Mouse (Mus musculus) liver, embryonic 13.5 days (tissue): ENCODE measurements around the gene Clk1. TPM values are rescaled to one million over a fixed set of nuclear protein-coding genes. Genes with fewer than 3 reads are reported as not detected.
A peak's percentile ranks its signal among the peaks of the same experiment; 100 is the strongest.

Experiments
- ATAC-seq: fragments of 200-750 bp; cut with Nextera tagmentation; 2 replicates; pipeline ENCODE4 v1.8.0; 2017; ENCODE audit warnings: low read depth, mild to moderate bottlenecking, moderate number of reproducible peaks, moderate library complexity
- DNase-seq: peaks from one replicate; pipeline ENCODE4 v3.0.0; 2022
- H3K27ac ChIP-seq: fragments of 300-500 bp; sonication (generic); 2 replicates; pipeline ENCODE4 v1.5.1; 2015; ENCODE audit warnings: moderate library complexity, mild to moderate bottlenecking, inconsistent platforms
- H3K27me3 ChIP-seq: fragments of 300-500 bp; sonication (generic); 2 replicates; pipeline ENCODE4 v1.6.1; 2015; ENCODE audit warnings: mild to moderate bottlenecking, inconsistent platforms
- H3K36me3 ChIP-seq: fragments of 300-500 bp; sonication (generic); 2 replicates; pipeline ENCODE4 v1.6.1; 2015; ENCODE audit warnings: mild to moderate bottlenecking, inconsistent platforms
- H3K4me1 ChIP-seq: fragments of 300-500 bp; sonication (generic); replicated peaks from 2 replicates; pipeline ENCODE4 v1.6.1; 2015; ENCODE audit warnings: inconsistent platforms
- H3K4me2 ChIP-seq: fragments of 300-500 bp; sonication (generic); 2 replicates; pipeline ENCODE4 v1.6.1; 2015; ENCODE audit warnings: inconsistent platforms, mild to moderate bottlenecking, moderate library complexity
- H3K4me3 ChIP-seq: fragments of 300-500 bp; sonication (generic); replicated peaks from 2 replicates; pipeline ENCODE4 v1.5.1; 2015; ENCODE audit warnings: mild to moderate bottlenecking, inconsistent platforms
- H3K9ac ChIP-seq: fragments of 300-500 bp; sonication (generic); 2 replicates; pipeline ENCODE4 v1.6.1; 2015; ENCODE audit warnings: mild to moderate bottlenecking, inconsistent platforms
- H3K9me3 ChIP-seq: fragments of 300-500 bp; sonication (generic); replicated peaks from 2 replicates; pipeline ENCODE4 v1.6.1; 2016; ENCODE audit warnings: inconsistent platforms
- WGBS: fragments of 180-500 bp; shearing (Covaris S2); methylation state at CpG from one replicate; pipeline ENCODE4 v1.1.7; 2015; ENCODE audit not compliant: insufficient replicate concordance; 5-methylcytosine and 5-hydroxymethylcytosine counted together
- polyA plus RNA-seq: library from polyadenylated mRNA; unstranded; fragments of >200 nt; fragmentation: Nextera tagmentation; extraction: Ambion mirVana; gene quantifications from 2 replicates; pipeline ENCODE4 v1.2.1, GENCODE M21; 2015

The Clk1 gene
- polyA plus RNA-seq, 1 experiment from 2014 or later = 74.8 TPM

DNA sequence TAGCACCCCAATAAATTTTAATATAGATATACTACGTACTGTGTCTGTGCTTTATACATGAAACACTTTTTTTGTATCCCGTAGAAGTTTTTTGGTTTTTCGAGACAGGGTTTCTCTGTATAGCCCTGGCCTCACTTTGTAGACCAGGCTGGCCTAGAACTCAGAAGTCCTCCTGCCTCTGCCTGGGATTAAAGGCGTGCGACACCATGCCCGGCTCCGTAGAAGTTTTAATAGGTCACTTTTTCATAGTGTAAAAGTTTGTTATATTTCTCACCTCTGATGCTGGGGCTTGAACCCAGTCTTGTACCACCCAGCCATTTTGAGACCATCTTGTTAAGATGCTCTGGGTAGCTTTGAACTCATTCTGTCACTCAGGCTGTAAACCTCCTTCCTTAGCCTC is 16.5 kb downstream of the Clk1 start:
- no peak for ATAC-seq
- Histone ChIP-seq H3K36me3 (peaks cover 65% of the 10 kb centered on the region), H3K4me2 (no peak overlapping the region), H3K27ac (no peak overlapping the region), H3K27me3 (no peaks in the 10 kb centered on the region), H3K9me3 (no peaks in the 10 kb centered on the region), H3K4me3 (no peak overlapping the region), H3K4me1 (no peaks in the 10 kb centered on the region), H3K9ac (no peak overlapping the region)
- no peak for DNase-seq
- 92% methylated on average over 7 of the region's 7 CpGs for WGBS

DNA sequence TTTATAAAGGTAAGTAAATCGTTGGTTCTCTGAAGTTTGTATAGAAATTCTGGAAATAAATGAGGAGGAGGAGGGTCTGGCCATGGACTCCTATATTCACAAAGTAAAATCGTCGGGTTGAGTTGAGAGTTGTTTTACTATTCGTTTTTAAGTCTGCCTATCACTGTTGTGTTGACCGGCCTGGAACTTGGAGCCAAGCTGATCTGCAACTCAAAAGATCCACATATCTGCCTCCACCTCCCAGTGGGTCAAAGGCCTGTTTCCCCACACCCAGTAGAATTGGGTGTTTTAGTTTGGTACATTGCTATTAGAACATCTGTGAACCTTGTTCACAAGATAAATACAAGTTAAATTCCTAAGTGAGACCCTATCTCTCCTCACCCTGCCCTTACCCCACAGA is 20.1 kb downstream of the Clk1 start:
- Histone ChIP-seq H3K4me3 (no peak overlapping the region), H3K4me1 (0 out of 2 replicates have a peak, but pooled peaks cover 6% of the 10 kb centered on the region), H3K9ac (no peak overlapping the region), H3K36me3 (peaks cover 73% of the 10 kb centered on the region), H3K9me3 (no peaks in the 10 kb centered on the region), H3K27me3 (no peaks in the 10 kb centered on the region), H3K27ac (no peak overlapping the region), H3K4me2 (no peak overlapping the region)
- WGBS = 80% methylated on average over 5 of the region's 5 CpGs
- DNase-seq (no peak), ATAC-seq (no peak)

DNA sequence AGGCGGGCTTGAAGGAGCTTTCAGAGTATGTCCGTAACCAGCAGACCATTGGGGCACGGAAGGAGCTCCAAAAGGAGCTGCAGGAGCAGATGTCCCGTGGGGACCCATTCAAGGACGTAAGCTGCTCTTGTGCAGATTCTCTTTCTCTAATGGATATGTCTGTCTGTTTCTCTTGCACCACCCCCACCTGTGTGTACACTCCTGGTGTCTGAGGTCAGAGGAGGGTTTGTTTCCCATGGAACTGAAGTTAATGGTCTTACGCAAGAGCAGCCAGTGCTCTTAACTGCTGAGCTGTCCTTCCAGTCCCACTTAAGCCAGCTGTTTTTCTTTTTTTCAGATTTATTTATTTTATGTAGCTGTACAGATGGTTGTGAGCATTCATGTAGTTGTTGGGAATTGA is 22.5 kb downstream of the Clk1 start:
- Histone ChIP-seq H3K27me3 (no peaks in the 10 kb centered on the region), H3K9ac (no peak overlapping the region), H3K27ac (no peak overlapping the region), H3K36me3 (peaks cover 87% of the 10 kb centered on the region), H3K4me2 (no peak overlapping the region), H3K4me1 (peaks cover 11% of the 10 kb centered on the region), H3K4me3 (no peak overlapping the region), H3K9me3 (no peaks in the 10 kb centered on the region)
- ATAC-seq (peak; percentile 69), DNase-seq (no peak)
- 73% methylated on average over 6 of the region's 6 CpGs for WGBS

DNA sequence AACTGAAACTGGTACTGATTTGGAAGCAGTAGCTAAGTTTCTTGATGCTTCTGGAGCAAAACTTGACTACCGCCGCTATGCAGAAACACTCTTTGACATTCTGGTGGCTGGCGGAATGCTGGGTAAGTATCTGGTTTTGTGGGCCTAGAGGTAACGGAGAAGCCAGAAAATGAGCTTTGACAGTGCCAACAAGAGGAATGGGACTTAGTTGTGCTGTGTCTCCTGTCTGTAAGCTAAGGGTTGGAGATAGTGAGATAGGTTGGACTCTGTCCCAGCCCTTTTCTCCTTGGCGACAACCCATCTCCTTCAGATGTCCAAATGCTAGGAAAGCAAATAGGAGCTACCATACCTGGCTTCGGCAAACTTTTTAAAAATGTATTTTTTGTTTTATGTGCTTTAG is 26.1 kb downstream of the Clk1 start:
- Histone ChIP-seq H3K4me2 (no peak overlapping the region), H3K4me1 (peaks cover 37% of the 10 kb centered on the region), H3K9ac (no peak overlapping the region), H3K9me3 (no peaks in the 10 kb centered on the region), H3K4me3 (no peak overlapping the region), H3K27ac (no peak overlapping the region), H3K27me3 (no peaks in the 10 kb centered on the region), H3K36me3 (peaks cover 78% of the 10 kb centered on the region)
- ATAC-seq (no peak), DNase-seq (no peak)
- WGBS = 90% methylated on average over 6 of the region's 6 CpGs

DNA sequence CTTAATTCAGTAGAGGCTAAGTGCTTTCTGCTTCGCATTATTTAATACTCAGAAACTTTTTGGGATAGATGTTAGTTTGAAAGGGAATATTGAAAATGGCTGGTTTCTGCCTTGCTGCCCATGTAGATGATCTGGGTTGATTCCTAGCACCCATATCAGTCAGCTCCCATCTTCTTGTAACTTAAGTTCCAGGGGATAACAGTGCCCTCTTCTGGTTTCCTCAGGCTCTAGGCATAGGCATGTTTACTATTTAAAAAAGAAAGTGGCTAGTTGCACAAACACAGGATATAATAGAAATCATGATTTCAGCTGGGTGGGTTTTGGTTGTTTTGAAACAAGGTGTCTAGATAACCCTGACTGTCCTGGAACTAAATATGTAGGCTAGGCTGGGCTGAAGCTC is 27.7 kb downstream of the Clk1 start:
- WGBS = 92% methylated on average over 1 of the region's 1 CpGs
- Histone ChIP-seq H3K4me2 (no peak overlapping the region), H3K36me3 (peaks cover 63% of the 10 kb centered on the region), H3K27me3 (no peaks in the 10 kb centered on the region), H3K27ac (no peak overlapping the region), H3K9ac (peak overlapping the region; percentile 26), H3K4me3 (no peak overlapping the region), H3K4me1 (peaks cover 46% of the 10 kb centered on the region), H3K9me3 (no peaks in the 10 kb centered on the region)
- DNase-seq = no peak
- no peak for ATAC-seq

DNA sequence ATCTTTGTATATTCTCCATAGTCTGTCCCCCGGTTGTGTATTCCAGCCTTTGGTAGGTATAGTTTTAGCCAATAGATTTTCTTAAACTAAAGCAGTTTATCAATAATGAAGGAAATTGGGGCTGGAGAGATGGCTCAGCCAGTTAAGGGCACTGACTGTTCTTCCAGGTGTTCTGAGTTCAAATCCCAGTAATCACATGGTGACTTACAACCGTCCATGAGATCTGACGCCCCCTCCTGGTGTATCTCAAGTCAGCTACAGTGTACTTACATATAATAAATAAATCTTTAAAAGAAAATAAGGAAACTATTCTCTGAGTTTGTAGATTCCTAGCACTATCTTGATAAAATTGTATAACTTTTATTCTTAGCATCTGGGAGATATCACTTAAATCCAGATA is 28.5 kb downstream of the Clk1 start:
- H3K36me3 ChIP-seq = peaks cover 55% of the 10 kb centered on the region
- ATAC-seq (no peak), DNase-seq (no peak)
- H3K4me1 ChIP-seq = peaks cover 43% of the 10 kb centered on the region
- 80% methylated on average over 3 of the region's 3 CpGs for WGBS
- no peak overlapping the region for H3K9ac ChIP-seq
- H3K27me3 ChIP-seq = no peaks in the 10 kb centered on the region
- H3K4me2 ChIP-seq = no peak overlapping the region
- no peaks in the 10 kb centered on the region for H3K9me3 ChIP-seq
- 0 out of 2 replicates have a peak overlapping the region, but pooled peaks have one; percentile 95 for H3K4me3 ChIP-seq
- H3K27ac ChIP-seq = no peak overlapping the region

DNA sequence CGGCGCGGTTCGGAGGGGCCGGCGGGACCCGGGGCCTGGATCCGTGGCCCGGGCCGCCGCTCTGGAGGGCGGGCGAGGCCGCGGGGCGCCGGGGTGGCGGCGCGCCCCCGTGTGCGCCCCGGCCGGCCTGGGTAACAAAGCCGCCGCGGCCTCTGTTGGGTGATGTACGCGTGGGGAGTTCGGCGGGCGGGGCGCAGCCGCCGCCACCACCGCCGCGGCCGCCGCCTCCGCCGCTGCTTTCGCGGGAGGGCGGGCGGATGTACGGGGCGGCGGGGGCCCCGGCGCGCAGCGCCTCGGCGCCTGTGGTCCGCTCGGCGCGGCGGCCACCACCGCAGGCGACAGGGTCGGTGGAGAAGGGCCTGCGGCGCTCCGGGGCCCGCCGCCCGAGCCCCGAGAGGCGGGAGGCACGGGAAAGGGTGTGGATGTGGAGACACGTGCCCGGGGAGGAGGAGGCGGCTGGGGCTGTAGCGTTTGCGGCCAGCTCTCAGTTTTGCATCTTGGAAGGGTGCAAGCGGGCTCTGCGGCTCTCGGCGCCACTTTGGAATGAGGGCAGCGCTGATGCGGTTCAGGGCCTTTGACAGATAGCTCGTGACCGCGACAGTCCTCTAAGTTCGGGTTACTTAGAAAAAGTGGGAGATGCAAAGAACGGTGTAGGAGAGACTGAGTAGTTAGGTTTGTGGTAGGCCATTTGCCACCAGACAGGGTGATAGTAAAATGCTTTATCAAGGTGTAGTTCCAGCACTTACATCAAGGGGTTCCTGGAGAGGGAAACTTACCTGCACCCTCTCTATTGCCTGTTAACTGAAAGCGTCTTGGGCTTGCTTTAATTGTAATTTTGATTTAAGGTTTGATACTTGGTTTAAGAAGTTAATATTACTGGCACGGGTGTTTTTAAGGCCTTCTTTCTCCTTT is 30.3 kb downstream of the Clk1 start:
- under 1% methylated on average over 82 of the region's 90 CpGs for WGBS
- ATAC-seq = peak; percentile 73
- H3K36me3 ChIP-seq = peaks cover 39% of the 10 kb centered on the region

DNA sequence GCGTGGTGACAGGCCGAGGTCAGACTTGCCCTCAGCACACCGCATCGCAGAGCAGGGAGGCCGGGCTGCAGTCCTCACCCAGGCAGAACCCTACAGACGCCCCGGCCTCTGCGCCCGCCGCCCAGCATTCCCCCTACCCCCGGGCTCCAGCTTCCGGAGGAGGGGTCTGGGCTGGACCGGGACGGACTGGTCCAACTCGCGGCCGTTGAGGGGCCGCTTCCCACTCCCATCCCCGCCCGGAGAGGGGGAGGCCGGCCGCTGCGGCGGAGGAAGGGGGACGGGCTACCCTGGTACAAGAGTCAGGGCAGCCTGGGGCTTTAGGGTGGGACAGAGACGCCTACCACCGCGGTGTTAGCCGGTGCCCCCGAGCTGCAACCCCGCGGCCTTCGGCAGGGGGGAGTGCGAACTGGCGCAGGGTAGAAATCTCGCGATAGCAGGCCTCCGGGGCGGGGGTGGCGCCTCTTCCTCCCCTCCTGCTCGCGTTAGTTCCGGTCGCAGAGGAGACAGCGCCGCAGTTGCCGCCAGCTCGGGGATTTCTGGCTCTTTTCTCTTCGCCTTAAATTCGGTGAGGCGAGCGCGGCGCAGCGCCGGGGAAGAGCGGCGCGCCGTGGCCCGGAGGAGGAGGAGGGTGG is 31.1 kb downstream of the Clk1 start, which contains the start of gene Bzw1:
Gene Bzw1, plus strand, starts transcription at position 247 of the 632 bp plus-strand sequence.
- ATAC-seq = peak; percentile 94
- H3K27me3 ChIP-seq = no peaks in the 10 kb centered on the region
- H3K4me1 ChIP-seq = peaks cover 43% of the 10 kb centered on the region
- H3K9me3 ChIP-seq = no peaks in the 10 kb centered on the region
- WGBS = under 1% methylated on average over 51 of the region's 61 CpGs
- H3K27ac ChIP-seq = peak within 1 kb of the TSS; percentile 97
- H3K36me3 ChIP-seq = peaks cover 31% of the 10 kb centered on the region
- peak within 1 kb of the TSS; percentile 97 for H3K9ac ChIP-seq
- peak within 1 kb of the TSS; percentile 95 for H3K4me3 ChIP-seq
- H3K4me2 ChIP-seq = peak within 1 kb of the TSS; percentile 76
- DNase-seq = peak; percentile 87

More for the DNA sequence above, 30.3 kb downstream of the Clk1 start:
- no peaks in the 10 kb centered on the region for H3K27me3 ChIP-seq
- H3K9me3 ChIP-seq = no peaks in the 10 kb centered on the region
- peak overlapping the region; percentile 76 for H3K4me2 ChIP-seq
- H3K27ac ChIP-seq = peak overlapping the region; percentile 97
- peak overlapping the region; percentile 97 for H3K9ac ChIP-seq
- peaks cover 43% of the 10 kb centered on the region for H3K4me1 ChIP-seq
- H3K4me3 ChIP-seq = peak overlapping the region; percentile 95
- DNase-seq = peak; percentile 61

DNA sequence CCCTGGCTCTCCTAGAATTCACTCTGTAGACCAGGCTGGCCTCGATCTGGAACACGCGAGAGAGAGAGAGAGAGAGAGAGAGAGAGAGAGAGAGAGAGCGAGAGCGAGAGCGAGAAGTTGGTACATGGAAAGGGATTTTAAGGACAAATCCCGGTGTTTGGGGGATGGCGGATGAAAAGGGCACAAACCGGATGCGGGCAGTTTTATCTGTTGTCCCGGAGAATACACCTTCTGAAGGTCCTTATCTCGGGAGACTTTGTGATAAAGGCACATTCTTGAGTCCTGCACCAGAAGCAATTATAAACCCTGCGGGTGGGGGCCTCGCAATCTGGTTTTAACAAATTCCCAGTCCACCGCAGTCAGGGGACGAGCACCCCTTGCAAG is 31.6 kb downstream of the Clk1 start:
- Histone ChIP-seq H3K4me2 (peak overlapping the region; percentile 76), H3K9ac (peak overlapping the region; percentile 97), H3K27ac (peak overlapping the region; percentile 97), H3K36me3 (peaks cover 26% of the 10 kb centered on the region), H3K4me3 (peak overlapping the region; percentile 95), H3K4me1 (peaks cover 43% of the 10 kb centered on the region), H3K27me3 (no peaks in the 10 kb centered on the region), H3K9me3 (no peaks in the 10 kb centered on the region)
- DNase-seq (no peak), ATAC-seq (no peak)
- under 1% methylated on average over 16 of the region's 16 CpGs for WGBS

DNA sequence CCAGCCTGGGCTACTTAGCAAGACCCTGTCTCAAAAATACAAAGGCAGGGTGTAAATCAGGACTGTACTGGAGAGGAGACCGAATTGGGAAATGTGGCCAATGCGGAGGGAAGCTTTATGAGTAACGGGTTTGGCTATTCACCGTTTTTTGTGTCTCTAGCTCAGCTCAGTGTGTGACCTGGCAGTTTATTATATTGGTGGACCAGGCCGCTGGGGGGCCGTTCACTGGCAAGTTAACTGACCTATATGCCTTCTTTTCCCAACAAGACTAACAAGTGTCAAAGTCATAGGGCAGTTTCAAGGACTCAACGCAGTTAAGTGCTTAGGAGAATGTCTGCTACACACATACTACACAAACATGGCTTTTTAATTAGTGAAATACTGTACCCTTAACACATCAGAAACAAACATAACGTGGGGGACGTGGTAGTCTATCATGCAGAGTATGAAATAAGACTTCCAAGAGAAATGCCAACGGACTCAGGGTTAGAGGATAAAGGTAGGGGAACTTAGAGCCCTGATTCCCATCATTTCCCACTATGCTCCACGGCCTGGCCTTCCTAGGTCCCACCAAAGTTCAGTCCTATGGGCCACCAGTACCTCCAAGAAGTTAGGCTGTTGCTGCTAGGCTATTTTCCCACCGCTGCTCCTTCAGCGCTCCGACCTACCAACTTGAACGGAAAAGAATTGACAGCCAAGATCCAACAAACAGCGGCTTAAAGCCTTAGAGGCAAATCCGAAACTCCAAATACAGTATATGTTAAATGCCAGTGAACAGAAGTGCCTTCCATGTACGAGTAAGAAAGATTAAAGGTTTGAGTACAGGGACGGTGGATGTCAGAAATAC is 32.2 kb downstream of the Clk1 start:
- DNase-seq (no peak), ATAC-seq (no peak)
- peak overlapping the region; percentile 95 for H3K4me3 ChIP-seq
- WGBS = 43% methylated on average over 19 of the region's 19 CpGs
- peak overlapping the region; percentile 97 for H3K9ac ChIP-seq
- H3K4me1 ChIP-seq = peaks cover 40% of the 10 kb centered on the region
- peak overlapping the region; percentile 76 for H3K4me2 ChIP-seq
- H3K27ac ChIP-seq = peak overlapping the region; percentile 97
- no peaks in the 10 kb centered on the region for H3K9me3 ChIP-seq
- H3K27me3 ChIP-seq = no peaks in the 10 kb centered on the region
- H3K36me3 ChIP-seq = peaks cover 20% of the 10 kb centered on the region
